Mouse (Mus musculus) testis, adult 2 months (tissue): ENCODE data around the gene Kctd12b. TPM values are rescaled to one million over a fixed set of nuclear protein-coding genes. Genes with fewer than 3 reads are reported as not detected.
"Not testable (repeated sequence)": the region's sequence is repeated elsewhere in the genome, so short reads cannot be mapped to it uniquely, and the experiment has no call there.

Experiments used
- H3K27ac ChIP-seq: fragments of 200-500 bp; 2 replicates; pipeline ENCODE4 v1.5.1; 2012; ENCODE audit warnings: low read depth, low read length; ENCODE audit not compliant: control insufficient read depth, insufficient read depth
- H3K27me3 ChIP-seq: fragments of 200-500 bp; 2 replicates; pipeline ENCODE4 v1.6.1; 2012; ENCODE audit warnings: mild to moderate bottlenecking, low read length, moderate library complexity; ENCODE audit not compliant: control insufficient read depth, insufficient read depth
- H3K36me3 ChIP-seq: fragments of 200-500 bp; 2 replicates; pipeline ENCODE4 v1.6.1; 2012; ENCODE audit warnings: mild to moderate bottlenecking, low read length; ENCODE audit not compliant: control insufficient read depth, insufficient read depth
- H3K4me1 ChIP-seq: fragments of 200-500 bp; 2 replicates; pipeline ENCODE4 v1.6.1; 2012; ENCODE audit warnings: low read length; ENCODE audit not compliant: control insufficient read depth, insufficient read depth
- H3K4me3 ChIP-seq: fragments of 200-500 bp; 2 replicates; pipeline ENCODE4 v1.5.1; 2012; ENCODE audit warnings: low read depth, mild to moderate bottlenecking, low read length, moderate library complexity, mixed read lengths; ENCODE audit not compliant: control insufficient read depth
- CTCF ChIP-seq: fragments of 200-500 bp; IDR thresholded peaks from 2 replicates; pipeline ENCODE4 v1.5.1; 2012; ENCODE audit warnings: low read depth, mild to moderate bottlenecking, inconsistent platforms, low read length, moderate library complexity; ENCODE audit not compliant: control insufficient read depth, insufficient read depth, insufficient replicate concordance
- POLR2A ChIP-seq: fragments of 200-500 bp; IDR thresholded peaks from 2 replicates; pipeline ENCODE4 v1.6.1; 2012; ENCODE audit warnings: low read depth, mild to moderate bottlenecking, inconsistent platforms, low read length, moderate library complexity; ENCODE audit not compliant: control insufficient read depth
- polyA plus RNA-seq: library from polyadenylated mRNA; depleted of rRNA; stranded (reverse); fragments of >200 nt; gene quantifications from 2 replicates; pipeline ENCODE4 v1.2.3, GENCODE M21; 2012; rRNA removed

The Kctd12b gene
- polyA plus RNA-seq, 1 experiment: 0.25 TPM

GRCm38 (mm10) chrX:153707735-153708134, 11.5 kb upstream of the Kctd12b start:
- Histone ChIP-seq H3K4me1 (no peaks in the 10 kb centered on the region), H3K36me3 (no peaks in the 10 kb centered on the region), H3K27me3 (no peaks in the 10 kb centered on the region), H3K4me3 (no peak overlapping the region), H3K27ac (no peak overlapping the region)
- TF ChIP-seq CTCF (no peak), POLR2A (no peak)

DNA sequence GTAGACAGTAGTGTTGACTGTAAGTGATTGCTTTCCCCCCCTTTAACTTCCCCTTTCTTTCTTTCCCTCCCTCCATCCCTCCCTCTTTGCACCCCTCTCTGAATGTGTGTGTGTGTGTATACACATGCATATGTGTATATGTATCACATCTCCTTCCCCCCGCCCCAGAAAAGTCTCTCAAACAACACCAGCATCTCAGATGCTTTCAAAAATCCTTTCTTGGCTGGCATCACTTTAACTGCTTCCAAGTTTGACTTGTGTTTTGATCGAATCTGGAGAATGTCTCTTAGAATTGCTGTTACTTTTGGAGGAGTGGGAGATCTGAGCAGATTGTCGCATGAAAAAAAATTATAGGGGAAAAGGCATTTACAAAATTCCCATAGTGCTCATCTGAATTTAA, 4.3 kb upstream of the Kctd12b start:
- H3K36me3 ChIP-seq: no peaks in the 10 kb centered on the region
- no peak overlapping the region for H3K27ac ChIP-seq
- no peak for TF ChIP-seq CTCF
- TF ChIP-seq POLR2A: no peak
- no peaks in the 10 kb centered on the region for H3K27me3 ChIP-seq
- H3K4me3 ChIP-seq: no peak overlapping the region
- no peaks in the 10 kb centered on the region for H3K4me1 ChIP-seq

DNA sequence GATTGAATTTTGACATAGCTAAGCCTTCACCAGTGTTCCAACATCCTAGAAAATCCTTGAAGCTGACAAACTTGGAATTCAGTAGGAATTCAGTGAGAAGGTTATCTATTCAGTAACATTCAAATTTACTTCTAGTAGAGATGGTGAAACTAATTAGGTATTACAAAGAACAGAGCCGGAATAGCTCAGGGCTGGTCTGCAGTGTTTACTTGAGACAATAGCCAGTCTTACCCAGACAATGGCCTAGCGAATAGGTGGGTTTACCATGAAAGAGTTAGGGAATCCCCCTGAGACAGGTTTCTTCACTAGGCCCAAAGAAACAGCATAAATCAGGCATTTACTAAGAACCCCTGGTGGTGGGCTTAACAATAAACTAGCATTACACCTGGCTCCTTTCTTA, 28.0 kb downstream of the Kctd12b start:
- H3K4me1 ChIP-seq, H3K27ac ChIP-seq, H3K36me3 ChIP-seq, H3K27me3 ChIP-seq, H3K4me3 ChIP-seq: not testable (repeated sequence)

DNA sequence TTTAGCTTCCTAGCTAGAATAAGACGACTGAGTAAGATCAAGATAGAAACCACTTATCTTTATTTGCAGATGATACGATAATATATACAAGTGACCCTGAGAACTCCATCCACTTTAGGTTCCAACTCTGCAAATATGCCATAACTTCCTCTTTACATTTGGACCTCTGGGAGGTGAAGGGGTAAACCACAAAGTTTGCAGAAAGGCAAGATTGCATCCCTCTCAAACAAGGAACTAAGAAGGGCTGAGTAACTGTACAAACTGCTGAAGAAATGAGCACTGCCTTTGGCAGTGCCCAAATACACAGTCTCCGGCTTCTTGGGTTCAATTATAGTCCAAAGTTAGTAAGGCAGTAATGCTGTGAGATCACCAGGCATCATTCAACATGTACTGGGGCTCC, 31.3 kb downstream of the Kctd12b start:
- Histone ChIP-seq H3K27me3 (no peaks in the 10 kb centered on the region), H3K4me1 (no peaks in the 10 kb centered on the region), H3K27ac (no peak overlapping the region), H3K36me3 (no peaks in the 10 kb centered on the region), H3K4me3 (no peak overlapping the region)
- TF ChIP-seq CTCF (no peak), POLR2A (no peak)

DNA sequence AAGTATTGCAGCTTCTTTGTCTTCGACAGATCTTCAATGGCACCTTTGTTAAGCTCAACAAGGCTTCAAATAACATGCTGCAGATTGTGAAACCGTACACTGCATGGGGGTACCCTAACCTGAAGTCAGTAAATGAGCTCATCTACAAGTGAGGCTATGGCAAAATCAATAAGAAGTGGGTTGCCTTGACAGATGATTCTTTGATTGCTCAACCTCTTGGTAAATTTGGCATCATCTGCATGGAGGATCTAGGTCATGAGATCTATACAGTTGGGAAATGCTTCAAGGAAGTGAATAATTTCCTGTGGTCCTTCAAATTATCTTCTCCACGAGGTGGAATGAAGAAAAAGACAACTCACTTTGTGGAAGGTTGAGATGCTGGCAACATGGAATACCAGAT, 39.2 kb downstream of the Kctd12b start:
- Histone ChIP-seq H3K4me3 (no peak overlapping the region), H3K27me3 (no peaks in the 10 kb centered on the region), H3K36me3 (no peaks in the 10 kb centered on the region), H3K27ac (no peak overlapping the region), H3K4me1 (no peaks in the 10 kb centered on the region)
- TF ChIP-seq CTCF (no peak), POLR2A (no peak)

- H3K27ac ChIP-seq: no peak overlapping the region
- no peak overlapping the region for H3K4me3 ChIP-seq
- no peaks in the 10 kb centered on the region for H3K36me3 ChIP-seq
- no peaks in the 10 kb centered on the region for H3K4me1 ChIP-seq
- TF ChIP-seq POLR2A (no peak), CTCF (no peak)
- no peaks in the 10 kb centered on the region for H3K27me3 ChIP-seq
These were observed 55.6 kb downstream of the Kctd12b start for GRCm38 (mm10) chrX:153640615-153641014.

DNA sequence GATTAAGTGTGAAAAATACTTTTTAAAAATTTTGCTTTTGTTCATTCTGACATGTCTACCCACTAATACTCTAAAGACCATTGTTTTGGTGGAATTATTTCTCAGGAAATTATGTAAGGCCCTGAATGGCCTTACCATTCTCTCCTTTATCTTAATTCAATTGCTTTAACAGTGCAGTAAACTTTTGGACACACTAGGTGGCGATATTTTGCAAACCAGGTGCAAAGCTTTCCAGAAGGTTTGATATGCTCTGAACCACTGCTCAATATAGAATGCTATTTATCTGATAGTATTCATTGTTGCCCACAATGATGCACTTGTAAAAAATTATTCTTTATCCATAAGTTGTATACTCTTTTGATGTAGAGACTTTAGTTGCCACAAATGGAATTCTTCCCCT, 59.9 kb downstream of the Kctd12b start:
- Histone ChIP-seq H3K4me1 (no peaks in the 10 kb centered on the region), H3K27me3 (no peaks in the 10 kb centered on the region), H3K36me3 (no peaks in the 10 kb centered on the region), H3K4me3 (no peak overlapping the region), H3K27ac (no peak overlapping the region)
- TF ChIP-seq CTCF (no peak), POLR2A (no peak)

Other genes starting within 250 kb of the Kctd12b start
- 8.6 and 11.6 TPM in 2 replicates for gene Ubqln2, start 198.2 kb downstream of the Kctd12b start, polyA plus RNA-seq
- 136 and 181 TPM in 2 replicates for gene Cypt3, start 137.8 kb downstream of the Kctd12b start, polyA plus RNA-seq
- gene Nbdy, start 27.2 kb upstream of the Kctd12b start, polyA plus RNA-seq: 7.5 and 8.6 TPM in 2 replicates
- gene Spin2c, start 135.8 kb upstream of the Kctd12b start, polyA plus RNA-seq: 0.49 and 0.64 TPM in 2 replicates